Mouse (Mus musculus): ENCODE data around the gene Foxp4. TPM values are rescaled to one million over a fixed set of nuclear protein-coding genes. Genes with fewer than 3 reads are reported as not detected.
"Not testable (repeated sequence)": the region's sequence is repeated elsewhere in the genome, so short reads cannot be mapped to it uniquely, and the experiment has no call there.

Gene Foxp4
- total RNA-seq, 2 experiments from 2014 or later, result 52.1 to 53.3 TPM

DNA sequence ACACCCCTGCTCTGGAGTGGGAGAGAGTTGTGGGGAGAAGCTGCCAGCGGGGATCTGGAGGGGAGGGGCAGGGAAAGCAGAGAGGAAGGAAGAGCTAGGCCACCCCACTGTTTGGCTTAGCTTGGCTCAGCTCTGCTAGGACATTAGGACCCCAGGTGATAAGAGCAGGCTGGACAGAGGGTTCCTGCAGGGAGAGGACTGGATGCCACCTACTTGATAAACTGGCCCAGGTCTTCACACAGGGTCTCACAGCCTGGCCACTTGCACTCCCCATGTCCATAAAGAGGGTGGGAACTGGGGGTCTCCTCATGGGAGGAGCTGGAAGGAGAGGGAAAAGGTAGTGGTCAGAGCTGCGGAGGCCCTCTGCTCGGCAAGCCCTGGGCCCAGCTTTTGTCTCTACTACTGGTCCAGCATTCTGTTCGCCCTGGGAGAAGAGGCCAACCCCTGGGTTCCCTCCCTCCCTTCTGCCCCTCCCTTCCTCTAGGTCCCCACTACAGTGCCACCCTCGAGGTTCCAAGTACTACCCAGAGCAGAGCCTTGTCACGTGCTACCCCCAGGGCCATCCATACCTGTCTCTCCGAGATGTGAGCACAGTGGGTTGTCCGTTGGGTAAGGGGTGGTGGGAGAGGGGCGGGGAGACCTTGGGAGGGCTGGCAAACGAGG is 46.6 kb downstream of the Foxp4 start:
- H3K27ac ChIP-seq, result peak overlapping the region; percentile 97
- DNase-seq (ENCODE audit: low spot score in 2 of 2), result no peak
- TF ChIP-seq CTCF (conservative IDR thresholded peaks at IDR 0.05), result no peak
- peak overlapping the region; percentile 70 for H3K4me3 ChIP-seq

- no peak for TF ChIP-seq CTCF (conservative IDR thresholded peaks at IDR 0.05)
- no peak for DNase-seq (ENCODE audit: low spot score in 2 of 2)
- H3K4me3 ChIP-seq, result peak overlapping the region; percentile 70
- peak overlapping the region; percentile 97 for H3K27ac ChIP-seq
Measured at GRCm38 (mm10) chr17:47876776-47877714, 47.4 kb downstream of the Foxp4 start.

DNA sequence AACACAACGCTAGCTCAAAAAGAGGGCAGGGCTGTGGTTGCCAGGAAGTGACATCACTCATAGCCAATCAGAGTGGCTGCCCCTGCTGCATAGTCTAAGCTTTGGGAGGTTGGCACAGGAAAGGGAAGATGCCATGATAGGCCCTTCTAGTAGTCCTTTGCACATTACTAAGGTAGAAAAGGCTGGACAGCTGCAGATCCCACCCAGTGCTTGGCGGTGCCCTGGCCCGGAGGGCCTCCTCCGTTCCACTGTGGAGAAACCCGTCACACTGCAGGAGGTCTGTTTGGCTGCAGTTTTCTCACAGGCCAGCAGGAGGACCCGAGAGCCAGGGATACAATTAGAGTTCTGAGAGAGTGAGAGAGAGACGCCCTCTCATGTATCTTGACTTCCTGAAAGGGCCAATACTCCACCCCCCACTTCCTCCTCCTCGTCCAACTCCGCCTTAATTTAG is 51.1 kb downstream of the Foxp4 start:
- peak; percentile 97 for TF ChIP-seq CTCF (conservative IDR thresholded peaks at IDR 0.05)
- peak; percentile 87 to 89 for DNase-seq (ENCODE audit: low spot score in 2 of 2)
- H3K4me3 ChIP-seq, result peak overlapping the region; percentile 25
- peak overlapping the region; percentile 74 for H3K27ac ChIP-seq

DNA sequence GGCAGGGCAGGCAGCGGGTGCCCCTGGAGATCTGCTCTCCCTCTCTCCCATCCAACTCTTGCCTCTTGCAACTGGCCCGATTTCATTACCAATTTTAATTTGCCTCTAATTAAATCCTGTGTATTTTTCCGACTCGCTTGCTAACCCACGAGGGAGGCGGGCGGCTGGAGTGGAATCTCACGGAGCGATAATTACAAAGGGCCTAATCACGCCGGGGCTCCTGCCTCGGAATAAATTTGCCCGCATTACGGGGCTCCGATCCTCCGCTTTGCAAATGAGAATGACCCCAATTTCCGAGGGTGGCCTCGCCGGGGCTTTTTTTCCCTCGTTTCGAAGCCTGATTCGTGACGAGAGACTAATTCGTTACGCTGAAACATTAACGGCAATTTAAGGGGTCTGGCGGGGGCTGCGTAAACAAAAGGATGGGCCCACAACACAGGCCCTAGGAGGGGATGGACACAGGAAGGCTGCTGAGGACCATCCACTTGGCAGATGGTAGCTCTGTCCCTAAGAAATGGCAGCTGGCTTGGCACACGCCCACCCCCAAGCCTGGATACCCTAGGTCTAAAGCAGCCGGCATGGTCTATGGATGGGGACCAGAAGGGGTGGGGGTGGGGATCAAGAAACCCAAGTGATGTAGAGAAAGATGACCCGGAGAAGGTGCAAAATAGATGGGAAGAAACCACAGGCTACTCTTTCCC is 52.0 kb downstream of the Foxp4 start:
- Histone ChIP-seq H3K4me3 (no peak overlapping the region), H3K27ac (peak overlapping the region; percentile 25; the same call in 1 of the 2 replicates)
- TF ChIP-seq CTCF (conservative IDR thresholded peaks at IDR 0.05), result no peak
- DNase-seq (ENCODE audit: low spot score in 2 of 2), result no peak

GRCm38 (mm10) chr17:47869874-47870273 is 54.6 kb downstream of the Foxp4 start:
- no peak for DNase-seq (ENCODE audit: low spot score in 2 of 2)
- no peak overlapping the region for H3K4me3 ChIP-seq
- no peak for TF ChIP-seq CTCF (conservative IDR thresholded peaks at IDR 0.05)
- H3K27ac ChIP-seq, result no peak overlapping the region

GRCm38 (mm10) chr17:47866037-47866436 is 58.4 kb downstream of the Foxp4 start:
- DNase-seq (ENCODE audit: low spot score in 2 of 2), result no peak
- no peak overlapping the region for H3K4me3 ChIP-seq
- no peak for TF ChIP-seq CTCF (conservative IDR thresholded peaks at IDR 0.05)
- H3K27ac ChIP-seq, result no peak overlapping the region

- peak; percentile 83 to 91 for DNase-seq (ENCODE audit: low spot score in 2 of 2)
- Histone ChIP-seq H3K4me3 (peak overlapping the region; percentile 19; the same call in 1 of the 2 replicates), H3K27ac (no peak overlapping the region)
- TF ChIP-seq CTCF (conservative IDR thresholded peaks at IDR 0.05), result peak; percentile 97
Measured at GRCm38 (mm10) chr17:47864496-47864895, 59.9 kb downstream of the Foxp4 start.

DNA sequence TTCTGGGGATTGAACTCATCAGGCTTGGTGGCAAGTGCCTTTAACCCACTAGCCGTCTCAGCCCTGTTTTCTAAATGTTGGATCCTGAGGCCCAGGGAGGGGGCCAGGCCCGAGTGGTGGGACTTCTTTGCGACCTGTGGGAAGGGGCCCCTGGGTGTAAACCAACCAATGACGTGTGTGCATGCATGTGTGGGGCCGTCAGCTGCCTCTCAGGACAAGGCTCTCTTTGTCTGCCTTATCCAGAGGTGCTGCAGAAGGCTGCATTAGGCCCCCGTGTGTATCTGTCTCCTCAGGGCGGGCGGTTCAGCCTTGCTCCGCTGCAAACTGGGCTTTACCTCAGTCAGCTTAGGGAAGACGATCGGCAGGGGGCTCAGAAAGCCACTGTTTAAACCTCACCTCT is 61.0 kb downstream of the Foxp4 start:
- no peak for DNase-seq (ENCODE audit: low spot score in 2 of 2)
- Histone ChIP-seq H3K27ac (no peak overlapping the region), H3K4me3 (no peak overlapping the region)
- no peak for TF ChIP-seq CTCF (conservative IDR thresholded peaks at IDR 0.05)

- no peak overlapping the region for H3K4me3 ChIP-seq
- DNase-seq (ENCODE audit: low spot score in 2 of 2), result no peak
- H3K27ac ChIP-seq, result no peak overlapping the region
- no peak for TF ChIP-seq CTCF (conservative IDR thresholded peaks at IDR 0.05)
Measured at GRCm38 (mm10) chr17:47863023-47863422, 61.4 kb downstream of the Foxp4 start.

GRCm38 (mm10) chr17:47855544-47855943 is 68.9 kb downstream of the Foxp4 start:
- no peak overlapping the region for H3K4me3 ChIP-seq
- DNase-seq (ENCODE audit: low spot score in 2 of 2), result no peak
- peak; percentile 19 for TF ChIP-seq CTCF (conservative IDR thresholded peaks at IDR 0.05)
- H3K27ac ChIP-seq, result no peak overlapping the region

- DNase-seq (ENCODE audit: low spot score in 2 of 2), result no peak
- Histone ChIP-seq H3K27ac (no peak overlapping the region), H3K4me3 (no peak overlapping the region)
- no peak for TF ChIP-seq CTCF (conservative IDR thresholded peaks at IDR 0.05)
Measured at GRCm38 (mm10) chr17:47854908-47855307, 69.5 kb downstream of the Foxp4 start.

- no peak overlapping the region for H3K27ac ChIP-seq
- TF ChIP-seq CTCF (conservative IDR thresholded peaks at IDR 0.05), result no peak
- no peak overlapping the region for H3K4me3 ChIP-seq
- no peak for DNase-seq (ENCODE audit: low spot score in 2 of 2)
Measured at GRCm38 (mm10) chr17:47853760-47854159, 70.7 kb downstream of the Foxp4 start.

GRCm38 (mm10) chr17:47853336-47853735 is 71.1 kb downstream of the Foxp4 start:
- Histone ChIP-seq H3K4me3 (no peak overlapping the region), H3K27ac (no peak overlapping the region)
- no peak for TF ChIP-seq CTCF (conservative IDR thresholded peaks at IDR 0.05)
- no peak for DNase-seq (ENCODE audit: low spot score in 2 of 2)

- not testable (repeated sequence) for DNase-seq (ENCODE audit: low spot score in 2 of 2); H3K4me3 ChIP-seq; H3K27ac ChIP-seq
Measured at GRCm38 (mm10) chr17:47851798-47852360, 72.6 kb downstream of the Foxp4 start.
